Mouse (Mus musculus) ovary, postnatal 10 days (tissue): ENCODE results near the gene Aldh1l1.

Experiments used
- DNase-seq: peaks from one replicate; pipeline ENCODE4 v3.0.0; 2022; ENCODE audit warnings: low spot score

Aldh1l1 gene

GRCm38 (mm10) chr6:90507443-90507842 lies 21.2 kb downstream of the Aldh1l1 start:
- DNase-seq: no peak

- DNase-seq: no peak
These were observed 22.0 kb downstream of the Aldh1l1 start for GRCm38 (mm10) chr6:90508197-90508624.

- DNase-seq: no peak
These were observed 22.9 kb downstream of the Aldh1l1 start for GRCm38 (mm10) chr6:90509085-90509484.

GRCm38 (mm10) chr6:90512416-90512815 lies 26.2 kb downstream of the Aldh1l1 start:
- DNase-seq: no peak

- DNase-seq: no peak
These were observed 27.0 kb downstream of the Aldh1l1 start for GRCm38 (mm10) chr6:90513074-90513856.

GRCm38 (mm10) chr6:90514369-90514768 lies 28.1 kb downstream of the Aldh1l1 start:
- no peak for DNase-seq

GRCm38 (mm10) chr6:90514883-90515405 lies 28.7 kb downstream of the Aldh1l1 start:
- DNase-seq: peak; percentile 87

- no peak for DNase-seq
These were observed 32.7 kb downstream of the Aldh1l1 start for GRCm38 (mm10) chr6:90518892-90519291.

- DNase-seq: no peak
These were observed 33.1 kb downstream of the Aldh1l1 start for GRCm38 (mm10) chr6:90519375-90519774.

- DNase-seq: no peak
These were observed 40.2 kb downstream of the Aldh1l1 start for GRCm38 (mm10) chr6:90526406-90526805.

- no peak for DNase-seq
These were observed 43.3 kb downstream of the Aldh1l1 start for GRCm38 (mm10) chr6:90529461-90530046.

- no peak for DNase-seq
These were observed 46.5 kb downstream of the Aldh1l1 start for GRCm38 (mm10) chr6:90532575-90533190.

GRCm38 (mm10) chr6:90533505-90533904 lies 47.3 kb downstream of the Aldh1l1 start:
- DNase-seq: no peak

- no peak for DNase-seq
These were observed 48.7 kb downstream of the Aldh1l1 start for GRCm38 (mm10) chr6:90534701-90535475.

GRCm38 (mm10) chr6:90536824-90537223 lies 50.6 kb downstream of the Aldh1l1 start:
- DNase-seq: no peak

GRCm38 (mm10) chr6:90537941-90538340 lies 51.7 kb downstream of the Aldh1l1 start:
- peak; percentile 52 for DNase-seq

- DNase-seq: no peak
These were observed 53.0 kb downstream of the Aldh1l1 start for GRCm38 (mm10) chr6:90539271-90539670.

- DNase-seq: no peak
These were observed 54.3 kb downstream of the Aldh1l1 start for GRCm38 (mm10) chr6:90540520-90540919.

- DNase-seq: no peak
These were observed 55.1 kb downstream of the Aldh1l1 start for GRCm38 (mm10) chr6:90541367-90541772.

- no peak for DNase-seq
These were observed 58.2 kb downstream of the Aldh1l1 start for GRCm38 (mm10) chr6:90544433-90544832.

GRCm38 (mm10) chr6:90546274-90546673 lies 60.0 kb downstream of the Aldh1l1 start:
- DNase-seq: no peak

- no peak for DNase-seq
These were observed 60.8 kb downstream of the Aldh1l1 start for GRCm38 (mm10) chr6:90547041-90547440.
